Mouse (Mus musculus) kidney, embryonic 14.5 days (tissue): ENCODE measurements around the gene 6330409D20Rik. TPM values are rescaled to one million over a fixed set of nuclear protein-coding genes. Genes with fewer than 3 reads are reported as not detected.

Experiments used
- ATAC-seq: fragments of 200-750 bp; cut with Nextera tagmentation; 2 replicates; pipeline ENCODE4 v1.8.0; 2017; ENCODE audit warnings: moderate number of reproducible peaks, mild to moderate bottlenecking, moderate TSS enrichment, moderate library complexity; ENCODE audit not compliant: low FRiP score, low TSS enrichment
- H3K27ac ChIP-seq: fragments of 300-500 bp; sonication (generic); 2 replicates; pipeline ENCODE4 v1.5.1; 2014; ENCODE audit warnings: low read depth, mild to moderate bottlenecking, low read length, moderate library complexity, mixed read lengths
- H3K27me3 ChIP-seq: fragments of 300-500 bp; sonication (generic); 2 replicates; pipeline ENCODE4 v1.6.1; 2014; ENCODE audit warnings: mild to moderate bottlenecking, low read length; ENCODE audit not compliant: control insufficient read depth, insufficient read depth
- H3K36me3 ChIP-seq: fragments of 300-500 bp; sonication (generic); 2 replicates; pipeline ENCODE4 v1.6.1; 2014; ENCODE audit warnings: low read length, mixed read lengths; ENCODE audit not compliant: control insufficient read depth, insufficient read depth
- H3K4me1 ChIP-seq: fragments of 300-500 bp; sonication (generic); 2 replicates; pipeline ENCODE4 v1.6.1; 2014; ENCODE audit warnings: low read length, mixed read lengths; ENCODE audit not compliant: control insufficient read depth, insufficient read depth
- H3K4me2 ChIP-seq: fragments of 300-500 bp; sonication (generic); replicated peaks from 2 replicates; pipeline ENCODE4 v1.6.1; 2014; ENCODE audit warnings: low read depth, mild to moderate bottlenecking, low read length
- H3K4me3 ChIP-seq: fragments of 300-500 bp; sonication (generic); 2 replicates; pipeline ENCODE4 v1.5.1; 2014; ENCODE audit warnings: mild to moderate bottlenecking, low read length
- H3K9ac ChIP-seq: fragments of 300-500 bp; sonication (generic); 2 replicates; pipeline ENCODE4 v1.6.1; 2014; ENCODE audit warnings: low read depth, mild to moderate bottlenecking, low read length, moderate library complexity
- H3K9me3 ChIP-seq: fragments of 300-500 bp; sonication (generic); 2 replicates; pipeline ENCODE4 v1.6.1; 2016; ENCODE audit warnings: low read length; ENCODE audit not compliant: control insufficient read depth
- WGBS: fragments of 180-500 bp; shearing (Covaris S2); extraction: QIAGEN DNeasy Blood & Tissue Kit; methylation state at CpG from one replicate; pipeline ENCODE4 v1.1.7; 2014; 5-methylcytosine and 5-hydroxymethylcytosine counted together
- polyA plus RNA-seq: library from polyadenylated mRNA; unstranded; fragments of >200 nt; fragmentation: Nextera tagmentation; extraction: Ambion mirVana; gene quantifications from 2 replicates; pipeline ENCODE4 v1.2.1, GENCODE M21; 2014

The 6330409D20Rik gene
- not detected in 2 replicates for polyA plus RNA-seq

- peaks cover 22% of the 10 kb centered on the region for H3K27me3 ChIP-seq
- H3K36me3 ChIP-seq: peaks cover 13% of the 10 kb centered on the region
- no peak within 1 kb of the TSS for H3K27ac ChIP-seq
- no peaks in the 10 kb centered on the region for H3K9me3 ChIP-seq
- peak within 1 kb of the TSS; percentile 87 for H3K4me2 ChIP-seq
- 6% methylated on average over 11 of the region's 11 CpGs for WGBS
- no peak for ATAC-seq
- H3K4me1 ChIP-seq: peaks cover 14% of the 10 kb centered on the region
- peak within 1 kb of the TSS; percentile 45 for H3K4me3 ChIP-seq
- H3K9ac ChIP-seq: peak within 1 kb of the TSS; percentile 42; the same call in 1 of the 2 replicates
Measured at GRCm38 (mm10) chr2:32740916-32741272, at the start of gene 6330409D20Rik. Gene 6330409D20Rik (minus strand): TSS chr2:32741016.

DNA sequence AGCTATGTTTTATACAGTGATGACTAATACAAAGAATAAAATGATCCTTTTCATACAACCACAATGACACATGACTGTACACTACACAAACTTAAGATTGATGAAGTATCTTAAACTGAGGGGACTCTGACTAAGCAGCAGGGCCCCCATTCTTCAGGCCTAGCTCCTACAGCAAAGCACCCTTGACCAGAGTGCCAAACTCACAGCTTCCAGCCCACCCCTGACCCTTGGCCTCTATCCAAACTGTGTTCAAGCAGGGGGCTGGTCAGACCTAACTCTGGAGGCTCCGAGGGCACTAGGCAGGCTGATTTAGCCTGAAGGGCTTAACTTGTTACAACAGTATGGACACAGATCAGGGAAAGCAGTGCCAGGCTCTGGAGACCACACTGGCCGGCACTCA lies 47.8 kb upstream of the 6330409D20Rik start:
- no peak overlapping the region for H3K4me3 ChIP-seq
- H3K27ac ChIP-seq: no peak overlapping the region
- no peak overlapping the region for H3K4me2 ChIP-seq
- 51% methylated on average over 2 of the region's 2 CpGs for WGBS
- no peak for ATAC-seq
- no peaks in the 10 kb centered on the region for H3K27me3 ChIP-seq
- no peaks in the 10 kb centered on the region for H3K9me3 ChIP-seq
- no peaks in the 10 kb centered on the region for H3K4me1 ChIP-seq
- peaks cover 2% of the 10 kb centered on the region; the same call in 1 of the 2 replicates for H3K36me3 ChIP-seq
- no peak overlapping the region for H3K9ac ChIP-seq

- no peak overlapping the region for H3K4me2 ChIP-seq
- WGBS: 59% methylated on average over 6 of the region's 6 CpGs
- no peaks in the 10 kb centered on the region for H3K9me3 ChIP-seq
- no peak for ATAC-seq
- H3K4me1 ChIP-seq: no peaks in the 10 kb centered on the region
- no peak overlapping the region for H3K27ac ChIP-seq
- no peak overlapping the region for H3K4me3 ChIP-seq
- 0 out of 2 replicates have a peak, but pooled peaks cover 2% of the 10 kb centered on the region for H3K36me3 ChIP-seq
- no peaks in the 10 kb centered on the region for H3K27me3 ChIP-seq
- no peak overlapping the region for H3K9ac ChIP-seq
Measured at GRCm38 (mm10) chr2:32787176-32787575, 46.4 kb upstream of the 6330409D20Rik start.

DNA sequence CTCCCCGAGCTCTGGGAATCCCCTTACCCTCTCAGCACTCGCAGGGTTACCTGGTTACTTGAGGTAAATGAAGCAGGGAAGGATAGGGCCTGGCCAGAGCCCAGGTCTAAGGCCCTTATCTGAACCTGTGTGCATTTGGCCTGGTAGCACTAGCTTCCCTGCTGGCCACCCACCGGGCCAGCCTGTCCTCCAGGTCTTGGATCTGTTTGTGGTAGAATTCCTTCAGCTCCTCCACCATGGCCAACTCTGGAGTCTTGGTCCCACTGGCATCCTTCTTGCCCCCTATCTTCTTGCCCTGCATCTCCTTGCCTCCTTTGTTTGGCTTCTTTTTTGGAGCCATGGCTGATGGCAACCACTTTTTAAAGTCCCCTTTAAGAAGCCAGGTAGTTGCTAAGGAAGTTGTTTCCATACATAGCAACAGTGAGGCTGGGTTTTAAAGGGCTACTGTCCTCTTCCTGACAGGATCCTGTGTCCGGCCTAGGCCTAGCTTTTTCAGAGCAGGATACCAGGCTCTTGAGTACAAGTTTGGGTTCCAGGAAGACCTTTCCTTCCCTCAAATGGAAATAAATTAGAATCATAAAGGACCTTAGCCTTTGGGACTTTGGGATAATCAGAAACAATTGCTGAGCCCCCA lies 43.3 kb upstream of the 6330409D20Rik start, which contains the start of gene Cfap157:
TSS of gene Cfap157 (minus strand) at position 381 of the 634 bp plus-strand sequence.
- H3K4me2 ChIP-seq: no peak within 1 kb of the TSS
- WGBS: 73% methylated on average over 4 of the region's 4 CpGs
- no peaks in the 10 kb centered on the region for H3K27me3 ChIP-seq
- H3K9ac ChIP-seq: no peak within 1 kb of the TSS
- H3K9me3 ChIP-seq: no peaks in the 10 kb centered on the region
- no peak within 1 kb of the TSS for H3K27ac ChIP-seq
- H3K36me3 ChIP-seq: no peaks in the 10 kb centered on the region
- no peak for ATAC-seq
- H3K4me3 ChIP-seq: no peak within 1 kb of the TSS
- no peaks in the 10 kb centered on the region for H3K4me1 ChIP-seq

DNA sequence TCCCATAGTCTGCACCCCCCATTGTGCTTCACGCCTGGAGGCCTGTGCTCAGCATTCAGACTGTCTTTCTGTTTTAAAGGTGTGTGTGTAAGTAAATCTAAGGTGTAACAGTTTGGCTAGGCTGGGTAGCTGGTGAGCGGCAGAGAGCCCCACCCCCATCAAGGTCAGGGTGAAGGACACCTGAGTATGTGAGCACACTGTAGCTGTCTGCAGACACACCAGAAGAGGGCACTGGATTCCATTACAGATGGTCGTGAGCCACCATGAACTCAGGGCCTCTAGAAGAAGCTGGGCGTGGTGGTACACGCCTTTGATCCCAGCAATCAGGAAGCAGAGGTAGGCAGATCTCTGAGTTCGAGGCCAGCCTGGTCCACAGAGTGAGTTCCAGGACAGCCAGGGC lies 40.9 kb upstream of the 6330409D20Rik start:
- Histone ChIP-seq H3K27ac (no peak overlapping the region), H3K36me3 (no peaks in the 10 kb centered on the region), H3K27me3 (no peaks in the 10 kb centered on the region), H3K4me2 (no peak overlapping the region), H3K9ac (no peak overlapping the region), H3K4me3 (no peak overlapping the region), H3K9me3 (no peaks in the 10 kb centered on the region), H3K4me1 (no peaks in the 10 kb centered on the region)
- 75% methylated on average over 6 of the region's 6 CpGs for WGBS
- no peak for ATAC-seq

DNA sequence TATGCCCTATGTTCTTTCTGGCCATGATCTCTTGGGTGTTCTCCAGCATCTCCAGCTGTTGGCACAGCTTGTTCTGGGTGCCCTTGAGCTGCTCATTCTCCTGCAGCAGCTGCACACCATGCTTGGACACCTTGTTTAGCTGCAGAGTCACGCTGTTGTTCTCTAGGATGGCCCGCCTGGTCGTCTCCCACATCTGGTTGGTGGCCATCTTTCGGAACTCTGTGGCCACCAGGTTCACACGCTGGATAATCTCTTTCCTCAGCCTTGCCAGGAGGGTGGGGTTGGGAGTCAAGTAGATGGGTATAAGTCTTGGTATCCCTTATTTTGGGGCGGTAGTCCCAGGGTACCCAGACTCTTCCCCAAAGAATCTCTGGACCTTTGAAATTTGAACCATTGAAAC lies 38.9 kb upstream of the 6330409D20Rik start:
- peaks cover 6% of the 10 kb centered on the region; the same call in 1 of the 2 replicates for H3K4me1 ChIP-seq
- H3K27me3 ChIP-seq: no peaks in the 10 kb centered on the region
- no peaks in the 10 kb centered on the region for H3K9me3 ChIP-seq
- H3K36me3 ChIP-seq: no peaks in the 10 kb centered on the region
- no peak overlapping the region for H3K27ac ChIP-seq
- H3K4me2 ChIP-seq: no peak overlapping the region
- 86% methylated on average over 6 of the region's 6 CpGs for WGBS
- no peak overlapping the region for H3K9ac ChIP-seq
- no peak for ATAC-seq
- H3K4me3 ChIP-seq: no peak overlapping the region

- Histone ChIP-seq H3K9me3 (no peaks in the 10 kb centered on the region), H3K4me2 (no peak overlapping the region), H3K36me3 (no peaks in the 10 kb centered on the region), H3K27ac (no peak overlapping the region), H3K4me3 (no peak overlapping the region), H3K4me1 (peaks cover 6% of the 10 kb centered on the region; the same call in 1 of the 2 replicates), H3K27me3 (no peaks in the 10 kb centered on the region), H3K9ac (0 out of 2 replicates have a peak overlapping the region, but pooled peaks have one; percentile 18)
- 26% methylated on average over 8 of the region's 8 CpGs for WGBS
- no peak for ATAC-seq
Measured at GRCm38 (mm10) chr2:32779131-32779530, 38.3 kb upstream of the 6330409D20Rik start.

DNA sequence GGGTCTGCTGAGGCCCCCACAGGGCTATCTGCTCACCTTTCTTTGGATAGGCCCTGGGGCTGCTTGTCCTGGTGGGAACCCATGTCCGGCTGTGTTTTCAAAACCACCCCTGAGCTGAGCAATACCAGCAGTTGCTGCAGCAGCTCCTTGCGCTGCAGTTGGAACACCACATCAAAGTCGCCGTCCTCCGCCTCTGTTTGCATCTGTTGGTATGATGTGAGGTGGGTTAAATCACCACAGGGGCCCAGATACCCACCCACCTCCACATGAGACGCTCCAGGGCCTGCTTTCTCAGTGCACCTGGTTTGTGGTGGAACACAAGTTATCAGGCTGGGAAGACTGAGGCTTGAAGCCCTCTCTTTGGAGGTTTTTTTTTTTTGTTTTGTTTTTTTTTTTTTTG lies 37.3 kb upstream of the 6330409D20Rik start:
- Histone ChIP-seq H3K36me3 (no peaks in the 10 kb centered on the region), H3K27ac (no peak overlapping the region), H3K4me3 (no peak overlapping the region), H3K9me3 (no peaks in the 10 kb centered on the region), H3K4me2 (no peak overlapping the region), H3K27me3 (no peaks in the 10 kb centered on the region), H3K9ac (no peak overlapping the region), H3K4me1 (peaks cover 6% of the 10 kb centered on the region; the same call in 1 of the 2 replicates)
- ATAC-seq: no peak
- WGBS: 94% methylated on average over 6 of the region's 6 CpGs

GRCm38 (mm10) chr2:32776192-32776591 lies 35.4 kb upstream of the 6330409D20Rik start:
- H3K27me3 ChIP-seq: no peaks in the 10 kb centered on the region
- peaks cover 6% of the 10 kb centered on the region; the same call in 1 of the 2 replicates for H3K4me1 ChIP-seq
- H3K4me3 ChIP-seq: peak overlapping the region; percentile 61
- no peak overlapping the region for H3K27ac ChIP-seq
- no peaks in the 10 kb centered on the region for H3K9me3 ChIP-seq
- H3K4me2 ChIP-seq: peak overlapping the region; percentile 88
- WGBS: 17% methylated on average over 22 of the region's 22 CpGs
- no peak for ATAC-seq
- H3K36me3 ChIP-seq: no peaks in the 10 kb centered on the region
- peak overlapping the region; percentile 50; the same call in 1 of the 2 replicates for H3K9ac ChIP-seq
